Mouse (Mus musculus): Measurements from ENCODE around the gene Neurod2.

Neurod2 gene

GRCm38 (mm10) chr11:98354445-98354844 is 25.0 kb upstream of the Neurod2 start:
- no peak for DNase-seq (ENCODE audit: low spot score in 2 of 2)

DNA sequence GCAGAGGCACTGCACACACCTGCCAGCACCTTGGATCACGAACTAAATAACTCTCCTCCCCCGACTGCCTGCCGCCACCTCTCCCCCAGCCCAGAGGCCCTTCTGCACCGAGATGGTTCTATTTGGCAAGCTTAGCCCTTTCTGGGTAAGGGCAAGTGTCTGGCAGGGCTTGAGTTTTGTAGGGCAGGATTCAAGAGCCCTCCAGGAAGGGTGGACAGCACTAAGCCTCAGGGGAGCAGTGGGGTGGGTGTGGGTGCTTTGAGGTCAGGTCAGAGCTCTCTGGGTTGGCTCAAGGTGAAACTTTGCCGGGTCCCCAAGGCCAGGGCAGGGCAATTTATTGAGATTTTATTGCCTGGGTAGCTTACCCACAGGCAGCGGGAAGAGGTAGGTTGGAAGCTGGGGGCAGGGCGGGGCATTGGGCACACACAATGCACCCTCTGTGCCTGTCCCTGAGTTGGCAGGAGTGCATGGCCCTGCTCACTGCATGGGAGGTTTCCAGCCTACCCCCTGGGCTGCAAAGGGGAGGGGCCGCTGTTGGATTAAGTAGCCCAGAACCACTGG is 24.3 kb upstream of the Neurod2 start:
- DNase-seq (ENCODE audit: low spot score in 2 of 2): peak in 1 of 2 experiments; percentile 16

DNA sequence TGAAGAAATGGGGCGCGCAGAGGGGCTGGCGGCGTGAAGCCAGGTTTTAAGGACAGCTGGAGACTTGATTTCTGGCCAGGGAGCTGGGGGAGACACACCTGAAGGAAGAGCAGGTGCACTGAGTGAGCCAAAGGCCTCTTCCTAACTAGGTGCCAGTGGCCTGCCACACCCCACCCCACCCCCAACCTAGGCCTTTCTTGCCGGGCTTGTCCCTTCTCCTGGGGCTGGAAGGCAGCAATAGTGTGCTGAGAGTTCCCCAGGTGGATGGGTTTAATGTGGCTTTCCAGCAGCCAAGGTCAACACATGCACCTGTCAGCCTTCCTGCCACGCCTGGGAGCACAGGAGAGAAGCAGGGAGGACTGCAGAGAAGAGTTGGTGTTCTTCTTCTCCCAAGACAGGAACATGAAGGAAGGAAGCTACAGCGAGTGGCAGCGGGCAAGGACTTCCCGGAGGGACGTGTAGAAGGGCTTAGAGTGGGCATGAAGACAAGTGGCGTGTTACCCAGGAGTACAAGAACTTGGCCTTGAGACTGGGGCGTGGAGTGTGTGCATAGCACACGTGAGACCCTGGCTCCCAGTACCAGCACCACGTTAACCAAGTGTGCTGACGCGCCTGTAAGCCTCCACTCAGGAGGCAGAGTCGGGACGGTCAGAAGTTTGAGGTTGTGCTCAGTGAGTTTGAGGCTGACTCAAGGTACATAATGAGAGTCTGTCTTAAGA is 23.0 kb upstream of the Neurod2 start:
- no peak for DNase-seq (ENCODE audit: low spot score in 2 of 2)

DNA sequence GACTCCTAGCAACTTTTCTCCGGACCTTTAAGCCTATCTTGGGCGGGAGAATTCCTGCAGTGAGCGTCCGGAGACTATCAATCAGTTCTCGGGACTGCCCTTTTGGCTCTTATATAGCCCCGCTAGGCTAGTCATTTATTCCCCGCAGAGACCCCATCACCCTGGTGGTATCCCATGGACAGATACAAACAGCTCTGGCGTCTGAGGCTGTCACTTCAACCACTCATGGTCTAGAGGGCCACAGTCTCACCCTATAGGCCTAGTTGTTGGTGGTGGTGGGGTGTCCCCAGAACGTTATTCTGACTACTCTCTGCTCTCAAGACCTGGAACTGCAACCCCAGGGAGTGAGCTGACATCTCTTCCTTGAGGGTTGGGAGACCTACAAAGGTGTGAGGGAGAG is 19.9 kb upstream of the Neurod2 start:
- DNase-seq (ENCODE audit: low spot score in 2 of 2): no peak

- peak; percentile 70 to 81 for DNase-seq (ENCODE audit: low spot score in 2 of 2)
These were observed 18.9 kb upstream of the Neurod2 start, which contains the start of gene Ppp1r1b for GRCm38 (mm10) chr11:98348083-98348961. Gene Ppp1r1b, plus strand, starts transcription at chr11:98348404.

DNA sequence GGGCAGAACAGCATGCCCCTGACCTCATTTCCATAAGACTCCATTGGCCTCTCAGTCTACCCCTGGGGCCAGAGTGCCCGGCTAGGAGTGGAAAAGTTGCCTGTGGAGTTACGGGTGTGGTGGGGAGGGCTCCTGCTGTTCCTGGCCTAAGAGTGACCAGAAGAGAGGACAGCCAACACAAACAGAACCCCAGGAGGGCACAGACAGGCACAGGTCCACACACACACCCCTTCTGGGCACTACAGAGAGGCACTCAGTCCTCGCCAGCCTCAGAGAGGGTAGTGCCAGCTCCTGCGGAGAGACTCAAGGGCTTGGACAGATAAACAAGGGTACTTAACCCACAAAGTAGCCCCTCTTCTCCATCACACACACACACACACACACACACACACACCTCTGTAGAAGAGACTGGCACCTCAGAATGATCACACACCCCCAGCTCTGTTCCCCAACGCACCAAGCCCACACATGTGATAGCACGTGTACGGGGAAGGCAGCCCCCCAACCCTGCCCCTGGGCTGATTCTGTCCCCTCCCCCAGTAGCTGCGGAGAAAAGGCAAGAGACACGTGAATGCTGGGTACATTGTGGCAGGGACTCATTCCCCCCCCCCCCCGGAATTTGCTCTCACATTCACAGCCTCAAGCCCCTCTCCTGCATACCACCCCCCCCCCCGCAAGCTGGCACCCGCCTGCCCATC is 18.1 kb upstream of the Neurod2 start:
- DNase-seq (ENCODE audit: low spot score in 2 of 2): no peak

GRCm38 (mm10) chr11:98346168-98346567 is 16.7 kb upstream of the Neurod2 start:
- DNase-seq (ENCODE audit: low spot score in 2 of 2): no peak

DNA sequence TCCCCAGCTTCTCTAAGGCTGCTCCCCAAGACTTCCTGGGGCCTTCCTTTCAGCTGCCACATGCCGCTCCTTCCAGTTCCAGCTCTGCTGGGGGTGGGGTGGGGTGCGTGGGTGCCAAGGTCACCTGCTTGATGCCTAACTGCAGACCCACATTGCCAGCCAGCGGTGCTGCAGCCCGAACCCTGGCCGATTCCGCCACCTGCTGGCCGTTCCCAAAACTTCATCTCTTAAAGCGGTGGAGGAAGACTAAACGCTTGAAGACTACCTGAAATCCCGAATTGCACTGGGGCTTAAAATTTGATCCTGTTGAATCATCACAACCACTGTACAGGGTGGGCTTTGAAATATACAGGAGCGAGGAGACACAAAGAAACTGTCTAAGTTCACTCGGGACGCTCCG is 15.8 kb upstream of the Neurod2 start:
- DNase-seq (ENCODE audit: low spot score in 2 of 2): peak; percentile 75 to 78

GRCm38 (mm10) chr11:98342000-98342945 is 12.8 kb upstream of the Neurod2 start:
- DNase-seq (ENCODE audit: low spot score in 2 of 2): peak; percentile 82 to 93

- DNase-seq (ENCODE audit: low spot score in 2 of 2): no peak
These were observed 11.7 kb upstream of the Neurod2 start for GRCm38 (mm10) chr11:98341174-98341573.

DNA sequence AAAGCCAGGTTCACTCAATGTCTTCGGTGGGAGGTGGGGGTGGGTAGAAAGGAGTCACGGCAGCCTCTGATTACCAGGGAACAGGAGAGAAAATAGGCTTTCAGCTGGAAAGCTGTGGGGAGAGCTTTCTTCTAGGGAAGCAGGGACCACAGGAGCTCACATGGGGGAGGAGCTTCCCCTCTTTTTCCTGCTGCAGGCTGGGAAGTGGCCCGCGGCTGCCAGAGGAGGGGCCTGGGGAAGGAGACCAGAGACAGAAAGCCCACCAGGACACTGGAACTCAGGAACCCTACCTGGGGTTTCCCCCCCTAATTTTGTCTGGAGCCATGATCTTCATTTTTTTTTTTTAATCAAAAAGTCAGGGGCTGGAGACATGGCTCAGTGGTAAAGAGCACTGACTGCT is 11.1 kb upstream of the Neurod2 start:
- DNase-seq (ENCODE audit: low spot score in 2 of 2): no peak

DNA sequence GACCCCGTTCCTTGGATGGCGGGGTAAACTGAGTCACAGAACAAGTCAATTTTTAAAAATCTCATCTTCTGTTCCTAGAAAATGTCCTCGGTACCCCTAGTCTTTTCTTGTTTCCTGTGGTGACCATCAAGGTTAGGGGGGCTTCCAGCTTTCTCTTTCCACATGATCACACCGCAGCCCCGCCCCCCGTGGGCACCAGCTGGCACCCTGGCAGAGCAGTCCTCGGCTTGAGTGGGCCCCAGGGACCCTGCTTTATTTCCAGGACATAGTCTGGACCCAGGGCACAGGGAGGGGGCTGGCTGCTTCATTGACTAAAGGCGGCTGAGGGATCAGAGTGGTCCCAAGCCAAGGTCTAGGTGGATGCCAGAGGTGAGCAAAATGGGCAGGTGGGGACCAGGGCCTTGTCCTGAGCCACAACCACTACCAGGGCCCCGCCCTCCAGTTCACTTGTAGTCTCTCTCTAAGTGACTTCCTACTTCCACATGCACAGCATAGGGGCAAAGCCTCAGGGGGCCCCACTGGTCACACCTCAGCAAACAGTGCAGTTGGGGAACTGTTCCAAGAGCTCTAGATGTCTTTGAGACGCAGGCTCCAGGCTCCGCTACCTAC is 10.3 kb upstream of the Neurod2 start:
- DNase-seq (ENCODE audit: low spot score in 2 of 2): no peak

GRCm38 (mm10) chr11:98339071-98339501 is 9.6 kb upstream of the Neurod2 start:
- no peak for DNase-seq (ENCODE audit: low spot score in 2 of 2)

DNA sequence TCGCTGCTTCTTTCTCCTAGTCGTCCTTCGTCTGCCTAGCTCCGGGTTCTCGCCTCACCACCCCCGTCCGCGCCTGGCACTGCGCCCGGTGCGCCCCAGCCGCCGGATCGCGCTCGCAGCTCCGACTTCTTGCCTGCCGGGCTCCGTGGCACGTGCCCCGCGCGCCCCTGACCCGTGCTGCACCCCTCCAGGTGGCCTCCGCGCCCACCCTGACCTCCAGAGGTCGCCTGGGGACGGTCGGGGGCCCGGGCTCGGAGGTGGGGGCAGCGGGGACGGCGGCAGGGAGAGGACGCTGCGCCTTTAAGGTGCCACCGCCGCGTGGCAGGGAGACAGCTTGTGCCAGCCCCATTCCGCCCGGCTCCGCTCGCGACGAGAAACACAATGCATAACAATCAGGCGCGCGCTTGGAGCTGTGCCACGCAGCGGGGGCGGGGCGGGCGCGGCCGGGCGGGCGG is 9.1 kb upstream of the Neurod2 start:
- DNase-seq (ENCODE audit: low spot score in 2 of 2): peak; percentile 72 to 73

- no peak for DNase-seq (ENCODE audit: low spot score in 2 of 2)
These were observed 7.0 kb upstream of the Neurod2 start for GRCm38 (mm10) chr11:98336245-98337107.

GRCm38 (mm10) chr11:98335250-98335649 is 5.8 kb upstream of the Neurod2 start:
- DNase-seq (ENCODE audit: low spot score in 2 of 2): no peak

- no peak for DNase-seq (ENCODE audit: low spot score in 2 of 2)
These were observed 4.7 kb upstream of the Neurod2 start for GRCm38 (mm10) chr11:98333981-98334741.

- no peak for DNase-seq (ENCODE audit: low spot score in 2 of 2)
These were observed 3.8 kb upstream of the Neurod2 start for GRCm38 (mm10) chr11:98333263-98333696.
